Mouse (Mus musculus) adrenal gland, postnatal 14 days (tissue): ENCODE data around the gene Dusp6. TPM values are rescaled to one million over a fixed set of nuclear protein-coding genes. Genes with fewer than 3 reads are reported as not detected.

ENCODE experiments used
- DNase-seq: peaks from one replicate; pipeline ENCODE4 v3.0.0; 2021; ENCODE audit warnings: mixed read lengths
- total RNA-seq: library from RNA; stranded (reverse); gene quantifications from 2 replicates; pipeline ENCODE4 v1.2.3, GENCODE M21; 2021

Gene Dusp6
- total RNA-seq, 1 experiment from 2014 or later: 113 TPM

- DNase-seq: no peak
Observed at GRCm38 (mm10) chr10:99244655-99245260, 18.3 kb upstream of the Dusp6 start.

GRCm38 (mm10) chr10:99246797-99247508, 16.1 kb upstream of the Dusp6 start:
- no peak for DNase-seq

GRCm38 (mm10) chr10:99250874-99251281, 12.2 kb upstream of the Dusp6 start:
- no peak for DNase-seq

GRCm38 (mm10) chr10:99253412-99253811, 9.6 kb upstream of the Dusp6 start:
- DNase-seq: no peak

- DNase-seq: no peak
Observed at GRCm38 (mm10) chr10:99255830-99256570, 7.0 kb upstream of the Dusp6 start.

- DNase-seq: no peak
Observed at GRCm38 (mm10) chr10:99257531-99257930, 5.5 kb upstream of the Dusp6 start.

- DNase-seq: no peak
Observed at GRCm38 (mm10) chr10:99259840-99260239, 3.2 kb upstream of the Dusp6 start.

GRCm38 (mm10) chr10:99261151-99261635, 1.8 kb upstream of the Dusp6 start:
- DNase-seq: no peak

- DNase-seq: peak; percentile 93
Observed at GRCm38 (mm10) chr10:99261636-99262318, 1.3 kb upstream of the Dusp6 start.

- DNase-seq: peak; percentile 67
Observed at GRCm38 (mm10) chr10:99262319-99262866, 638 bp upstream of the Dusp6 start.

- peak; percentile 55 for DNase-seq
Observed at GRCm38 (mm10) chr10:99263419-99264221, 589 bp downstream of the Dusp6 start.

GRCm38 (mm10) chr10:99264301-99265010, 1.4 kb downstream of the Dusp6 start:
- DNase-seq: peak; percentile 60

GRCm38 (mm10) chr10:99265011-99265694, 2.1 kb downstream of the Dusp6 start:
- DNase-seq: peak; percentile 55

- peak; percentile 31 for DNase-seq
Observed at GRCm38 (mm10) chr10:99266025-99266424, 3.0 kb downstream of the Dusp6 start.

GRCm38 (mm10) chr10:99267621-99268020, 4.6 kb downstream of the Dusp6 start:
- no peak for DNase-seq

GRCm38 (mm10) chr10:99268421-99269300, 5.6 kb downstream of the Dusp6 start:
- DNase-seq: peak; percentile 81

GRCm38 (mm10) chr10:99269301-99269701, 6.3 kb downstream of the Dusp6 start:
- no peak for DNase-seq

GRCm38 (mm10) chr10:99269704-99270103, 6.7 kb downstream of the Dusp6 start:
- no peak for DNase-seq

- peak; percentile 90 for DNase-seq
Observed at GRCm38 (mm10) chr10:99270406-99270805, 7.4 kb downstream of the Dusp6 start.
